Mouse (Mus musculus) ovary, adult 18-20 months (tissue): Measurements from ENCODE around the gene Ptpn14.

Source experiments
- DNase-seq: peaks from one replicate; pipeline ENCODE4 v3.0.0; 2022; ENCODE audit warnings: low spot score, mixed read lengths

Gene Ptpn14

GRCm38 (mm10) chr1:189772707-189773106, 44.6 kb downstream of the Ptpn14 start:
- DNase-seq = no peak

- DNase-seq = no peak
These were observed 46.7 kb downstream of the Ptpn14 start for GRCm38 (mm10) chr1:189774778-189775177.

GRCm38 (mm10) chr1:189777207-189777606, 49.1 kb downstream of the Ptpn14 start:
- DNase-seq = no peak

GRCm38 (mm10) chr1:189778343-189778742, 50.3 kb downstream of the Ptpn14 start:
- DNase-seq = no peak

GRCm38 (mm10) chr1:189779226-189779625, 51.2 kb downstream of the Ptpn14 start:
- DNase-seq = no peak

- DNase-seq = no peak
These were observed 53.8 kb downstream of the Ptpn14 start for GRCm38 (mm10) chr1:189781721-189782345.

- no peak for DNase-seq
These were observed 54.6 kb downstream of the Ptpn14 start for GRCm38 (mm10) chr1:189782709-189783108.

GRCm38 (mm10) chr1:189784503-189784902, 56.4 kb downstream of the Ptpn14 start:
- DNase-seq = no peak

- no peak for DNase-seq
These were observed 58.8 kb downstream of the Ptpn14 start for GRCm38 (mm10) chr1:189786707-189787485.

- DNase-seq = no peak
These were observed 61.5 kb downstream of the Ptpn14 start for GRCm38 (mm10) chr1:189789545-189789944.

- DNase-seq = no peak
These were observed 62.6 kb downstream of the Ptpn14 start for GRCm38 (mm10) chr1:189790666-189791065.

GRCm38 (mm10) chr1:189791534-189792217, 63.6 kb downstream of the Ptpn14 start:
- DNase-seq = no peak

GRCm38 (mm10) chr1:189792560-189793195, 64.6 kb downstream of the Ptpn14 start:
- DNase-seq = no peak

GRCm38 (mm10) chr1:189798949-189799348, 70.9 kb downstream of the Ptpn14 start:
- DNase-seq = no peak

- no peak for DNase-seq
These were observed 72.3 kb downstream of the Ptpn14 start for GRCm38 (mm10) chr1:189800211-189800961.

- DNase-seq = no peak
These were observed 73.2 kb downstream of the Ptpn14 start for GRCm38 (mm10) chr1:189801303-189801702.

GRCm38 (mm10) chr1:189802575-189802974, 74.5 kb downstream of the Ptpn14 start:
- no peak for DNase-seq

GRCm38 (mm10) chr1:189803742-189804141, 75.7 kb downstream of the Ptpn14 start:
- DNase-seq = no peak

- no peak for DNase-seq
These were observed 78.6 kb downstream of the Ptpn14 start for GRCm38 (mm10) chr1:189806533-189807297.

- no peak for DNase-seq
These were observed 79.9 kb downstream of the Ptpn14 start for GRCm38 (mm10) chr1:189808015-189808414.

- DNase-seq = no peak
These were observed 80.4 kb downstream of the Ptpn14 start for GRCm38 (mm10) chr1:189808453-189808852.
